Mouse (Mus musculus) embryonic facial prominence, embryonic 11.5 days (tissue): Measurements from ENCODE around the gene Iqce. TPM values are rescaled to one million over a fixed set of nuclear protein-coding genes. Genes with fewer than 3 reads are reported as not detected.

Experiments
- ATAC-seq: fragments of 200-750 bp; cut with Nextera tagmentation; replicated peaks from 2 replicates; pipeline ENCODE4 v1.8.0; 2017; ENCODE audit warnings: low read depth; ENCODE audit not compliant: insufficient number of reproducible peaks, low FRiP score, low TSS enrichment
- DNase-seq: peaks from one replicate; pipeline ENCODE4 v3.0.0-alpha.2; 2015; ENCODE audit warnings: low spot score
- H3K27ac ChIP-seq: fragments of 300-500 bp; sonication (generic); replicated peaks from 2 replicates; pipeline ENCODE4 v1.5.1; 2014; ENCODE audit warnings: mild to moderate bottlenecking, low read depth, low read length, control low read depth
- H3K27me3 ChIP-seq: fragments of 300-500 bp; sonication (generic); 2 replicates; pipeline ENCODE4 v1.6.1; 2014; ENCODE audit warnings: mild to moderate bottlenecking, low read length, moderate library complexity, mixed read lengths; ENCODE audit not compliant: control insufficient read depth, insufficient read depth
- H3K36me3 ChIP-seq: fragments of 300-500 bp; sonication (generic); replicated peaks from 2 replicates; pipeline ENCODE4 v1.6.1; 2014; ENCODE audit warnings: low read depth, mild to moderate bottlenecking, low read length, moderate library complexity, mixed read lengths; ENCODE audit not compliant: control insufficient read depth, insufficient read depth
- H3K4me1 ChIP-seq: fragments of 300-500 bp; sonication (generic); 2 replicates; pipeline ENCODE4 v1.6.1; 2014; ENCODE audit warnings: low read length, mixed read lengths; ENCODE audit not compliant: control insufficient read depth, insufficient read depth
- H3K4me2 ChIP-seq: fragments of 300-500 bp; sonication (generic); 2 replicates; pipeline ENCODE4 v1.6.1; 2014; ENCODE audit warnings: low read depth, mild to moderate bottlenecking, control low read depth, low read length, moderate library complexity
- H3K4me3 ChIP-seq: fragments of 300-500 bp; sonication (generic); 2 replicates; pipeline ENCODE4 v1.5.1; 2014; ENCODE audit warnings: low read depth, low read length, control low read depth
- H3K9ac ChIP-seq: fragments of 300-500 bp; sonication (generic); replicated peaks from 2 replicates; pipeline ENCODE4 v1.6.1; 2014; ENCODE audit warnings: mild to moderate bottlenecking, control low read depth, low read length
- H3K9me3 ChIP-seq: fragments of 300-500 bp; sonication (generic); replicated peaks from 2 replicates; pipeline ENCODE4 v1.6.1; 2016; ENCODE audit warnings: mild to moderate bottlenecking, low read length, inconsistent platforms, mixed read lengths; ENCODE audit not compliant: control insufficient read depth
- WGBS: fragments of 180-500 bp; shearing (Covaris S2); extraction: QIAGEN DNeasy Blood & Tissue Kit; methylation state at CpG from one replicate; pipeline ENCODE4 v1.1.7; 2014; 5-methylcytosine and 5-hydroxymethylcytosine counted together
- polyA plus RNA-seq: library from polyadenylated mRNA; unstranded; fragments of >200 nt; fragmentation: Nextera tagmentation; extraction: Ambion mirVana; gene quantifications from 2 replicates; pipeline ENCODE4 v1.2.1, GENCODE M21; 2014

Iqce gene
- 13.5 and 16.5 TPM in 2 replicates for polyA plus RNA-seq

- Histone ChIP-seq H3K4me1 (0 out of 2 replicates have a peak, but pooled peaks cover 3% of the 10 kb centered on the region), H3K9me3 (no peaks in the 10 kb centered on the region), H3K4me2 (peak within 1 kb of the TSS; percentile 87), H3K27me3 (no peaks in the 10 kb centered on the region), H3K36me3 (no peaks in the 10 kb centered on the region), H3K27ac (peak within 1 kb of the TSS; percentile 57), H3K4me3 (peak within 1 kb of the TSS; percentile 80), H3K9ac (peak within 1 kb of the TSS; percentile 82)
- ATAC-seq (peak; percentile 57), DNase-seq (peak; percentile 96)
- WGBS: under 1% methylated on average over 33 of the region's 33 CpGs
Measured at GRCm38 (mm10) chr5:140702103-140702513, at the start of gene Iqce. Gene Iqce, minus strand, starts transcription at chr5:140702378.

- no peak overlapping the region for H3K9ac ChIP-seq
- no peak overlapping the region for H3K4me3 ChIP-seq
- WGBS: 3% methylated on average over 1 of the region's 2 CpGs
- ATAC-seq: no peak
- no peak overlapping the region for H3K4me2 ChIP-seq
- no peak overlapping the region for H3K27ac ChIP-seq
- no peaks in the 10 kb centered on the region for H3K4me1 ChIP-seq
- DNase-seq: peak; percentile 21
- no peaks in the 10 kb centered on the region; the same call in 1 of the 2 replicates for H3K9me3 ChIP-seq
- H3K27me3 ChIP-seq: no peaks in the 10 kb centered on the region
- H3K36me3 ChIP-seq: no peaks in the 10 kb centered on the region
Measured at GRCm38 (mm10) chr5:140750925-140751324, 48.7 kb upstream of the Iqce start.

DNA sequence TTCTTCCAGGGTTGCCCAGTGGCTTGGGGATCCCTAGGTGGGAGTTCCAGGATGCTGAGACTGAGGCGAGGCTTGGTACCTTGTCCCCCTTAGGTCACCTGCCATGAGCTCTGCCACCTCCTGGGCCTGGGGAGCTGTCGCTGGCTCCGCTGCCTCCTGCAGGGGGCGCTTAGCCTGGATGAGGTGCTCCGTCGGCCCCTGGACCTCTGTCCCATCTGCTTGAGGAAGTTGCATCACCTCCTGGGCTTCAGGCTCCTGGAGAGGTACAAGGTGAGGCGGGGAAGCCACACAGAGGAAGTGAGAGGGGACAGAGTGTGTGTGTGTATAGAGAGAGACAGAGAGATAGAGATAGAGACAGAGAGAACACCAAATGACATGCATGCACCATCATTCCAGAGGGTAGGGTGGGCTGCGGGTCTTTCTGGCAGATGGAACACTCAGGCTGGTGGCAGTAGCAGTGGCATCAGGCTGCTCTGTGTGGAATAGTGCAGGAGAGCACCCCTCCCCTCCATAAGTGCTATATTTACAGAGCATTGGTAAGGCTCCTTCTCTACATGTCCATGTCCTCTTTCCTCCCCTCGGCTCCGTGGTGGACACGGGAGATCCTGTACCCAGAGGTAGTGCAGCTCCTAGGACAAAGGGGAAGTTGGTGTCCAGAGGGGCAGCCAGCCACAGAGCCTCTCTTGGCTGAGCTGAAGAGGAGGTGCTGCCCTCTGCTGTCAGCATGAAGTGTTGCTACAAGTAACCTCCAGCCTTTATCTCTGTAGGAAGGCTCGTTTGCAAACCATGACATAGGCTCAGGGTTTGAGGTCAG is 47.1 kb upstream of the Iqce start:
- DNase-seq (peak; percentile 85), ATAC-seq (peak; percentile 63)
- Histone ChIP-seq H3K27me3 (no peaks in the 10 kb centered on the region), H3K36me3 (no peaks in the 10 kb centered on the region), H3K4me1 (no peaks in the 10 kb centered on the region), H3K4me2 (peak overlapping the region; percentile 19), H3K9ac (peak overlapping the region; percentile 50), H3K27ac (no peak overlapping the region), H3K4me3 (peak overlapping the region; percentile 11; the same call in 1 of the 2 replicates), H3K9me3 (no peaks in the 10 kb centered on the region; the same call in 1 of the 2 replicates)
- WGBS: 21% methylated on average over 12 of the region's 12 CpGs

DNA sequence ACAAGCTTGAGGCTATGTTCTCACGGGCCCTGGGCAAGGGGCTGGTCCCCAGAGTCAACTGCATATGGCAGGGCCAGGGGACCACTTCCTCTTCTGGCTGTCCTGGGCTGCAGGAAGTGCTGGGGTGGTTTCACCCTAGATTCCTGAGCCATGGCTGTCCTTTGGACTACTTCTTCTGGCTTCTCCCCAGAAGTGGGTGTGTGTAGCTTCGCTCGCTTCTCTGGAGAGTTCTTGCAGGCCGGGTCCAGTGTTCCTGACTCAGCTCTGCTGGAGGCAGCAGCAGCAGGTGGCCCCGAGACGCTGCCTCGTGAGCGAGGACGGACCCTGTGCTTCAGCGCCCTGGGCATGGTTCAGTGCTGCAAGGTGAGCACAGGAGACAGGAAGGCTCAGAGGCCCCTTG is 46.2 kb upstream of the Iqce start:
- H3K4me2 ChIP-seq: no peak overlapping the region
- no peak overlapping the region for H3K9ac ChIP-seq
- no peaks in the 10 kb centered on the region for H3K36me3 ChIP-seq
- DNase-seq (no peak), ATAC-seq (no peak)
- H3K9me3 ChIP-seq: no peaks in the 10 kb centered on the region; the same call in 1 of the 2 replicates
- no peak overlapping the region for H3K4me3 ChIP-seq
- no peaks in the 10 kb centered on the region for H3K27me3 ChIP-seq
- WGBS: 84% methylated on average over 10 of the region's 10 CpGs
- H3K4me1 ChIP-seq: no peaks in the 10 kb centered on the region
- no peak overlapping the region for H3K27ac ChIP-seq

GRCm38 (mm10) chr5:140743706-140744131 is 41.5 kb upstream of the Iqce start:
- Histone ChIP-seq H3K4me3 (no peak overlapping the region), H3K9me3 (no peaks in the 10 kb centered on the region), H3K4me1 (no peaks in the 10 kb centered on the region), H3K27me3 (no peaks in the 10 kb centered on the region), H3K4me2 (no peak overlapping the region), H3K27ac (no peak overlapping the region), H3K36me3 (no peaks in the 10 kb centered on the region), H3K9ac (no peak overlapping the region)
- DNase-seq (peak; percentile 23), ATAC-seq (no peak)
- 28% methylated on average over 12 of the region's 12 CpGs for WGBS

GRCm38 (mm10) chr5:140741877-140742276 is 39.7 kb upstream of the Iqce start:
- ATAC-seq (no peak), DNase-seq (peak; percentile 17)
- Histone ChIP-seq H3K4me2 (no peak overlapping the region), H3K27me3 (no peaks in the 10 kb centered on the region), H3K4me3 (no peak overlapping the region), H3K9ac (no peak overlapping the region), H3K4me1 (no peaks in the 10 kb centered on the region), H3K9me3 (no peaks in the 10 kb centered on the region), H3K27ac (no peak overlapping the region), H3K36me3 (no peaks in the 10 kb centered on the region)

DNA sequence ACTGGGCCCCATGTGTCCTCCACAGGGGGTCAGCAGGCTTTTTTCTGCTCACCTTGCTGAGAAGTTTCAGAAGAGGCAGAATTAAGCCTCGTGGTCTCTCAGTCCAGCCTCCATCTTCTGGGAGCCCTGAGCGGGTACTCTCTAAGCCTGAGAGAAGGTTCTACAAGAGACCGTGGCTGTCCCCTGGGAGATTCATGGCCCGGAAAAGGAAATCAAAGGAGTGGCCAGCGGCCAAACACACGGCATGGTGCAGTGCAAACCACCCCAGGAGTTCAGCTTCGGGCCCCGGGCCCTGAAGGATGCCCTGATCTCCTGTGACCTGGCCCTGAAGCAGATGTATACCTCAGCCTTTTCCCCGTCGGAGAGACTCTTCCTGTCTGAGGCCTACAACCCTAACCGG is 38.9 kb upstream of the Iqce start:
- H3K27ac ChIP-seq: no peak overlapping the region
- H3K9ac ChIP-seq: no peak overlapping the region
- no peaks in the 10 kb centered on the region for H3K9me3 ChIP-seq
- H3K36me3 ChIP-seq: no peaks in the 10 kb centered on the region
- H3K4me2 ChIP-seq: no peak overlapping the region
- no peak overlapping the region for H3K4me3 ChIP-seq
- WGBS: 81% methylated on average over 11 of the region's 11 CpGs
- H3K4me1 ChIP-seq: no peaks in the 10 kb centered on the region
- no peak for DNase-seq
- H3K27me3 ChIP-seq: peaks cover 2% of the 10 kb centered on the region; the same call in 1 of the 2 replicates
- ATAC-seq: no peak

- 81% methylated on average over 12 of the region's 12 CpGs for WGBS
- no peaks in the 10 kb centered on the region for H3K9me3 ChIP-seq
- H3K9ac ChIP-seq: no peak overlapping the region
- H3K36me3 ChIP-seq: no peaks in the 10 kb centered on the region
- peaks cover 9% of the 10 kb centered on the region for H3K27me3 ChIP-seq
- ATAC-seq (no peak), DNase-seq (no peak)
- H3K27ac ChIP-seq: no peak overlapping the region
- no peak overlapping the region for H3K4me3 ChIP-seq
- H3K4me2 ChIP-seq: no peak overlapping the region
- H3K4me1 ChIP-seq: peaks cover 3% of the 10 kb centered on the region; the same call in 1 of the 2 replicates
Measured at GRCm38 (mm10) chr5:140739813-140740212, 37.6 kb upstream of the Iqce start.
